Mouse (Mus musculus) kidney, postnatal 4 days (tissue): ENCODE results near the gene Hist4h4.

Source experiments
- DNase-seq, 2 experiments: peaks; one replicate each; pipeline ENCODE4 v3.0.0; 2021; ENCODE audit warnings: mixed read lengths in 2 of 2

Gene Hist4h4

DNA sequence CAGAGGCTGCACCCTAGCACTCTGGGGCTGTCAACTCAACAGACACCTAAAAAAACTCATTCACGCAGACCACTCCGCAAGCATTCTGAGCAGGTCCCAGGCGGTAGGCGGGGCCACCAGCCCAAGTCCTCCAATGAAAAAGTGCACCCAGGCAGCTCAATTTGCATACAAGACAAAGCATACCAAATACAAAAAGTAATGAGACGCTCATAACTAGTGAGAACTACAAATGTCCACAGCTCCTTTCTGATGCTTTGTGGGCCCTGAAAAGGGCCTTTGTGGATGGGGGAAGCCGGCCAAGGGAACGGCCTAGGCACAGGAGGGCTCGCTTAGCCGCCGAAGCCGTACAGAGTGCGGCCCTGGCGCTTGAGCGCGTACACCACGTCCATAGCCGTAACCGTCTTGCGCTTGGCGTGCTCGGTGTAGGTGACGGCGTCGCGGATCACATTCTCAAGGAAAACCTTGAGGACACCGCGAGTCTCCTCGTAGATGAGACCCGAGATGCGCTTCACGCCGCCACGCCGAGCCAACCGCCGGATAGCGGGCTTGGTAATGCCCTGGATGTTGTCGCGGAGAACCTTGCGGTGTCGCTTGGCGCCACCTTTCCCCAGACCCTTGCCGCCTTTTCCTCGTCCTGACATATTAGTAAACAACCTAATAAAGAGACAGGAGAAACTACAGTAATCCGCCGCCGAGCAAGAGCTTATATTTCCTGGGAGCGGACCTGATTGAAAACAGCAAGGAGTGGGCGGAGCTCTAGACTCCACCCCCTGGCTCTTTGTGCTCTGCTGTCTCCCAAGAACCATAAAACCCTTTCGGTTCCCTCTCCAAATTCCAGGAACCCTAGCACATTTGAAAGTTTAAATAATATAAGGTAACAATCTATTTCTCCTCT is at the start of gene Hist4h4:
Gene Hist4h4, minus strand, starts transcription at position 677 of the 895 bp plus-strand sequence.
- peak; percentile 96 for DNase-seq

DNA sequence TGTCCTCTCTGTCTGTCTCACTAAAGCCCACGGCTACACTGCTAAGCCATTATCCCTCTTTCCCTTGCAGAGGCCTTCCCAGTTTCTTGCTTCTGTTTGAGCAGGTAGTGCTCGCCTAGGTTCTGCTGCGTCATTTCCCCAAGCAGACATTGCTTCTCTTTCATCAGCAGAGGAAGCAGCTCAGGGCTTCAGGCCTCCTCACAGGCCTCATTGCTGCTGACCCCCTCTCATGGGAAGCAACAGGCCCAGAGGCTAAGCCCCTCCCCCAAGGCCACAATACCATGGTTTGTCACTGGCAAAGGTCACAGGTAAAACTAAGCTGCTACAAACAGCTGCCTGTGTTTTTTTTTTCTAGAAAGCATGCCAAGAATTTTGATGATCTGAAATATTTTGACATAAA is 48.5 kb upstream of the Hist4h4 start:
- DNase-seq, result peak; percentile 36 to 57

DNA sequence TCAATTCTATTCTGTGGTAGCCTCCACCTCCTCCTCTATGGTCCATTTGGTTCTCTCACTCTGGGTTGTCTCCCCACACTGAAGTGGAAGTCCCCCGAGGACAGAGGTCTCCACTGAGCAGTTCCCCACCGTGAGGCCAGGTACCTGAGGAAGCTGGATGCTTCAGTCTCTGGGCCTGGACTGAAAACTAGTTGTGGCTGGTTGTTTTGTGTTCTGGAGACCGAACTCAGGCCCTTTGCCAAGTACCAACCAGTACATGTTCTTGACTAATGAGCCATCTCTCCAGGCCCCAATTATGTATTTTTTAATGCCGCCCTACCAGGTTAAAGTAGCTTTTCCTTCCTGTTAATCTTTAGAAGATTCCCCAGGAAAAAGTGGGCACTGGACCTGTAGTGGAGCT is 48.1 kb upstream of the Hist4h4 start:
- DNase-seq, result no peak

DNA sequence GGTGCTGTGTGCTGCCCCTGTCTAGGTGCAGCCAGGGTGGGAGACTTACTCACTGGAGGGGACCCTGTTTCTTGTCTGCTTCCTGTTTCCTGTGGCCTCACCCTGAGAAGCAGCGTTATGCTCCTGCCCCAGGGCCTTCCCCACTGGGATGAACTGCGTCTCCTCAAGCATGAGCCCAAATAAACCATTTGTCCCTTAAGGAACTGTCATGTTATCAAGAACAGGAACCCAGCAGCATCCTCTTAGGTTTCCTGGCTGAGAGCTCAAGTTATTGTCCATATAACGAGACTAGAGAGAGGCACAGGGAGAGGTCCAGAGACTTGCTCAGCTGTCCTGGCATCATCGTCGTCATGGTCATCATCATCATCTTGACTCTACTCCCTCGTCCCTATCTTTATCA is 46.1 kb upstream of the Hist4h4 start:
- no peak for DNase-seq

DNA sequence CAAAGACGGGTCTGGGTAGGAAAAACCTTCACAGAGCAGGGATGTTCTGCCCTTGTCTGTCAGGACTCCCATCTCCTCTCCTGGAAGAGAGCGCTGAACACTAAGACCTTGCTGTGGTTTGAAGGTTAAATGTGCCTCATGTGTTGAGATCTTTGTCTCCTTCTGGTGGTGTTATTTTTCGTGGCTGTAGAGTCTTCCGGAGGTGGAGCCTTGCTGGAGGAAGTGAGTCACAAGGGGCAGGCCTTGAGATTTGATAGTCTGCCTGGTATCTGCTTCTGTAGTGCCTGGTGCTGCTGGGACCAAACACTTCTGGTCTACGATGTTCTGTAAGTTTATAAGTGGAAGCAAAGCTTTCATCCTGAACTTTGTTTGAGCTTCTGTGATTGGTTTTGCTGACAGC is 44.8 kb upstream of the Hist4h4 start:
- DNase-seq, result no peak

DNA sequence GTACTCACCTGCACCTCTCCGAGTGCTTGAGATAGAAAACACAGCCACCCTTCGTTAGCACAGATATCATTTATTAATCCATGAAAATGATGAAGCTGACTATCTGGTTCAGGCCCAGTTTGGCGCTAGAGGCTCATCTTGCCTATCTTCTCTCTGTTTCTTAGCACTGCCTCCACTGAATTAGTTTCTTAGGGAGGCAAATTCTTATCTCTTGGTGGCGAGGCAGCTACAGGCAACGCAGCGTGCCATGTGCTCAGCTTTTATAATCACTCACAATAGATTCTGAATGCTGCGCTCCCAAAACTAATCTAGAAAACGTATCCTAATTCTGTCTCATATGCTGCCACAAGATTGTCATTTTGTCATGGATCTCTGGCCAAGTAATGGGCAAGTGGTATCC is 44.2 kb upstream of the Hist4h4 start:
- no peak for DNase-seq

DNA sequence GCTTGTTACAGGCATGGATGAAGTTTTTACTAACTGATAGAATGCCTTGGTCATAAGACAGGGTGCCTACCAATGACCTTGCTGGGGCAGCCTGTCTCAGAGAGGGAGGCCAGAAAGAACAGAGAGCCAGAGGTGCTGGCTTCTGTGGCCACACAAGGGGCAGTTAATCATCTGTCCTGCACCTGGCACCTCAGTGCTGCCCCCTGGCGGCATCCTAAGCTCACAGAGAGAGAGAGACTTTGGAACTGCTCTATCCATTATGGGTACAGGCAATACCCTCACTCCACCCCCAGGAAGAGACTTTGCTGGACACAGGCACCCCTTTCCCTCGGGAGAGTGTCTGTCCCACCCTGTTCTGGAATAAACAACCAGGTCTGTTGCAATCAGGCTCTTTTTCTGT is 43.6 kb upstream of the Hist4h4 start:
- DNase-seq, result peak; percentile 79 to 84

DNA sequence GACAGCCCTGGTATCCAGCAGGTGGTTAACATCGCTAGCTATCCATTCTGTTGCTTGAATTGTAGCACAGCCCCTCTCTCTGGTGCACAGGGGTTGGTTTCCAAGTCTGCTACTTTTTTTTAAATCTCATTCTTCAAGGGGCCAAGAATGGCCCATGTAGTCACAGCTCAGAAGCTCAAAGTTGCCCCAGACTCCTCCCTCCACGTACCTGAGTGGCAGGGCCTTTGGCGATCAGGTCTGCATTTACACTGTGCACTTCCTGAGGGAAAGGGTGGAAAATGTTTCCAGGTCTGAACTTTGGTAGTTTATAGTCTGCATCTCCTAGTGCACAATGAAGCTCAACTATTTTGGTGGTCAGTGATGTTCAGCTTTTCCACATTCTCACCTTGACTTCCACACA is 43.1 kb upstream of the Hist4h4 start:
- no peak for DNase-seq

DNA sequence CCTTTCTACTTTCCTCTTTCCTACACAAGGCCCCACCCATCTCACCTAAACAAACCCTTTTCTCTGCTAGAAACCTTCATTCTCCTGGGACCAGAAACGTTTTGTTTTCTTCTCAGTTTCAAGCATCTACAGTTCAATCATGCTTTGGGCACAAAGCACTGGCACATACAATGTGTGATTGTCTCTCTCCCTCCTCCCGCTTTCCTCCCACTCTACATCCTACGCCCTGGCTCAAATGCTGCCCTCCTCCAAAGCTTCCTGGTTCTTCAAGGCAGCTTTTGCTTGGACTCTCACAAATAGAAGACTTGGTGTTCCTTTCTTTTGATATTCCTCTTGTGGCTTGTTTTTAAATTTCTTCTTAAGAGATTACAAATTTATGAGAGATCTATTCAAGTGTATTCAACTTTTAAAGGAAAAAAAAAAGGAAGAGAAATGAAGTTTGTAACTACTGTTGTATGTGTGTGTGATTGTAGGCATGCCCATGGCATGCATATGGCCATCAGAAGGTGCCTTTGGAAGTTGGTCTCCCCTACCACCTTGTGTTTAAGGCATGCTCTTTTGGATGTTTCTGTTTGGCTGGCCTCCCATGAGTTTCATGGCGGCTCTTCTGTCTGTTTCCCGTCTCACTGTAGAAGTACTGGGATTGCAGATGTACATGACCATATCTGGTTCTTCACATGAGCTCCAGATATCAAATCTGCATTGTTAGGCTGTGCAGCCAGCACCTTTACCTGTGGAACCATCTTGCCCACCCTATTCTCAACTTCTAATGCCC is 41.7 kb upstream of the Hist4h4 start:
- no peak for DNase-seq

DNA sequence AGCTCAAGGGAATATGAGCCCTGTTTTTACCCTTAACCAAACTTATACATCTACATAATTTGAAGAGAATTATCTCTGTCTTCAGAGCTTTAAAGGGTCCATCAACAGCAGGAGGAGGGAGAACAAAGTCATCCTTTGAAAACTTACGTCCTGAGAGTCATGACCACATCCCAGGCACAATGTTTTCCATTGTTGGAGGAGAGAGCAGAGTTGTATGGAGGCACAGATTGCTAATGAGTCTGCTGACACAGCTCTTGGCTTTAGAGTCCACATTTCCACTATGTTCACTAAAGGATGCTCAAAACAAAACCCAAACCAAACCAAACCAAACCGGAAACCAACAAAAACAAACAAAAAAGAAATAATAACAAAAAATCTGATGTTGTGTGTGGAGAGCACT is 40.7 kb upstream of the Hist4h4 start:
- DNase-seq, result no peak

DNA sequence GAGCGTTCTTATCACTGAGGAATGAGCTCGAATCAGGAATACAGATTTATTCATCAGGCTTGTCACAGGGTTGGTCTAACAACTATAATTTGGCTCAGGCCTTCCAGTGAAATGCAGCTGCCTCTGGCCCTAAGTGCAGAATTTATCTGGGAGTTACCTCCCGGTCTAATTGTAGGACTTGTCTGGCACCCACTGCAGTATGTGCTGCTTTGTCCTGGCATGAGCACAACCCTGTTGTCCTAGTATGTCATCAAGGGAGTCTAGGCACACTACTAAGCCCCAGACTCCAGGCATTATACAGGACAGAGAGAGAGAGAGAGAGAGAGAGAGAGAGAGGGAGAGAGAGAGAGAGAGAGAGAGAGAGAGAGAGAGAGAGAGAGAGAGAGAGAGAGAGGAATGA is 33.1 kb upstream of the Hist4h4 start:
- no peak for DNase-seq

DNA sequence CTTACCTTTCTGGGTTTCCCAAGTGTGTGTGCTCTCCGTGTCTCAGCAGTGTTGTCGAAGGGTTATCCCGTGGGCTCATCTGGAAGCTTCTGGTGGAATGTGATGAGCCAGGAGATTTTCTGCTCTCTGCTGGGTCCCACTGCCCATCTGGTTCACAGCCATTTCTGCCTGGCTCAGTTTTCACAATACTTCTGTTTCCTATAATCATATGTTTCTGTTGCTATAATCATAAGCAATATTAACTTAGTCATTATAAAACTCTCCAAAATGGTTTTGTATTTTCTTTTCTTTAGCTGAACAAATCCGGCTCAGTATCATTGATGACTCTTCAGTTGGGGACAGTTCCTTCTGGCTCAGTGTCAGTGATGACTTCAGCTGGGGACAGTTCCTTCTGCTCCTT is 31.1 kb upstream of the Hist4h4 start, which contains the start of gene Smco3:
Gene Smco3, minus strand, starts transcription at position 101 of the 400 bp plus-strand sequence.
- no peak for DNase-seq

DNA sequence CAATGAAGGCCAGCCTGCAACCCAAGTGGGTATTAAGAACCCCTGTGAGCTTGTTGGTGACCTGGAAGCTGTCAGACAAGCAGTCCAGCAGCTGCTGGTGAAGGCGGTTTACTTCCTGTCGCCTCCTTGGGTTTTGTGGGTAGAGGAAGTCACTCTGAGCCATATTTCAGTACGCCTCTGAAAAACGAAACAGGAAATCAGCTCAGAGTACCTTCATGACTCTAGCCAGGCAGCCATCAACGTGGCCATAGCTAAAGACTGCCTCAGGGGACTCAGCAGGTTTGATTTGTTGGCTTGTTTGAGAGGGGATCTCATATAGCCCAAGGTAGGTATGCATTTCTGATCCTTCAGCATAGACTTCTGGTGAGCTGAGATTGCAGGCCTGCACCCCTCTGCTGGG is 27.5 kb upstream of the Hist4h4 start:
- DNase-seq, result no peak

DNA sequence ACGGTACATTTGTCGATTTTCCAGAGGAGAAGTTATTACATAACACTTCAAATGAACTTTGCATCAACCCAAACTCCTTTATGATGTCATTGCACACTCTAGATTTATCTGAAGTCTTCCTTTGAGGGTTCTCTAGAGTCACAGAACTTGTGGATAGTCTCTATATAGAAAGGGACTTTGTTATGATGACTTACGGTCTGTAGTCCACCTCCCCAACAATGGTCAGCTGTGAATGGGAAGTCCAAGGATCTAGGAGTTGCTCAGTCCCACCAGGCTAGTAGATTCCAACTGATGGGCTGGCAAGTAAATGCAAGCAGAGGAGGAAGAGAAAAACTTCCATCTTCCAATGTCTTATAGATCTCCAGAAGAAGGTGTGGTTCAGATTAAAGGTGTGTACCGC is 24.5 kb upstream of the Hist4h4 start:
- no peak for DNase-seq

DNA sequence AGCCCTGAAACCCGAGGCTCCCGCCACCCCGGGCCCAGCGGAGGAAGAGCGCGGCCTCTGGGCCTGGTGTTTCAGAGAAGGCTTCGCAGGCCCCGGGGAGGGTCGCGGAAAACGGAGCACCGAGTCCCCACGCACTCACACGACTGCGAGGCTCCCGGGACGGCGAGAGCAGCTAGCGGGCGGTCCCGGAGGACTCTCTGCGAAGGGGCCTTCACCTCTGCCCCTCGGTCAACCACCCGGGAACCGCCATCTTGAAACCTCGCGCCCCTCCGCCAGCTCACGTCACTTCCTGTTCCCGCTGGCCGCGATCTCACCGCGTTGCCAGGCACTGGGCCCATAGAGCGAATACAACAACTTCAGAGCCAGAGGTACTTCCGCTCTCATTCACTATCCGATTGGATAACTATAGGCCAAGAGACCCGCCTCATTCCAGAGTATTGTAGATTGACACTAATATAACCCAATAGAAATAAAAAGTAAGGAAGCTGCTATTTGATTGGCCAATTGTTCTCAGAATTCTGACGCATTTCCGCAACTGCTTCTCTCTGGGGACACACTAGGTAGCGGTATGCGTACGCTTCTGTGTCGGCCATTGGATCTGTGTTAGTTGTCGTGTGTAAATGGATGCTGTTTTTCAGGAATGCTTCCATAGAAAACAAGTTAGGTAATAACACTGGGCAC is 23.8 kb upstream of the Hist4h4 start, which contains the start of gene Wbp11:
Gene Wbp11, minus strand, starts transcription at position 353 of the 681 bp plus-strand sequence.
- peak; percentile 95 to 97 for DNase-seq

DNA sequence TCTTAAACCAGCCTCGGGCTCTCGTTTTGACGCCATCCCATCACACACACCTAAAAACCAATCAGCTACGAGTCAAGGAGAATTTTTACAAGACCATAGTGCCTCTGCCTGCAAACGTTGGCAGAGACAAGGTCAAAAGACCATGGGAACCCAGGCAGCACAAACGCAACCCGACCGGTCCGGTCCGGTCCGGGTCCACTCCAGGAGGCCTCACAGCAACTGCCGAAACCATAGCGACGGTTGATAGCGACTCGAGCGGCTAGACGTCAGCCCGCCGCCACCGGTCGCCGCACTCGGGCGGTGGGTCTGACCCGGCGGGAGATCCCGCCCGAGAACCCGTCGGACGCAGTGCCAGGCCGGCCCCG is 23.3 kb upstream of the Hist4h4 start, which contains the start of gene BC049715:
Gene BC049715, plus strand, starts transcription at position 111 of the 365 bp plus-strand sequence.
- DNase-seq, result no peak

DNA sequence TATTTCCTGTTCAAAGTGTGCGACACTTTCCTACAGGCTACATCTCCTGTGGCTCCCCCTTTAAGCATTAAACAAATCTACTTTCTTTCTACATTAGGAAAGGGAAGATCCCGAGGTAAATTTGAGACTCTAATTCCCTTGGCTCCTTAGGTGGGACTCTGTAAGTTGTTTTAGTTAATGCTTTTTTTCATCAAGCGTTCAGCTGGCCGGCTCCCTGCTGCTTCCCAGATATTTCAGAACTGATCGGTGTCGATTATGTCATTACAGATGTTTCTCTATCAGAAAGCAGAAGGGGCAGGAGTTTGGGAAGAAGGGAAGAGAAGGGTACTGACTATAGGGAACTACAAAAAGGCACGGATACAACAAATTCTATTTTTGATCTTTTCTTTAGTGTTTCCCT is 22.9 kb upstream of the Hist4h4 start:
- no peak for DNase-seq

DNA sequence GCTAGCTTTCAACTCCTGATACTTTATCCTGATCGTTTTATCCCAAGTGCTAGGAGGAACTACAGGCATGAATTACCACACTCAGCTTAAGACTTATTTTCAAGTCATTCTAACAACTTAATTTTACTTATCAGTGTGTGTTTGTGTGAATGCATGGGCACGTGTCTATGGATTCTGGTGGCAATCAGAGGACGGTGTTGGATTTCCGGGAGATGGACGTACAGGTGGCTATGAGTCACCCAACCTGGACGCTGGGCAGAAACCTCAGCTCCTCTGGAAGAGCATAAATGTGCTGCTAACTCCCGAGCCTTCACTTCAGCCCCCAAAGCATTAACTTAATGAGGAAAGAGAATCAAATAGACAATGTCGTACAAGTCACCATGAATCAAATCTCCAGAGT is 20.8 kb upstream of the Hist4h4 start:
- no peak for DNase-seq

DNA sequence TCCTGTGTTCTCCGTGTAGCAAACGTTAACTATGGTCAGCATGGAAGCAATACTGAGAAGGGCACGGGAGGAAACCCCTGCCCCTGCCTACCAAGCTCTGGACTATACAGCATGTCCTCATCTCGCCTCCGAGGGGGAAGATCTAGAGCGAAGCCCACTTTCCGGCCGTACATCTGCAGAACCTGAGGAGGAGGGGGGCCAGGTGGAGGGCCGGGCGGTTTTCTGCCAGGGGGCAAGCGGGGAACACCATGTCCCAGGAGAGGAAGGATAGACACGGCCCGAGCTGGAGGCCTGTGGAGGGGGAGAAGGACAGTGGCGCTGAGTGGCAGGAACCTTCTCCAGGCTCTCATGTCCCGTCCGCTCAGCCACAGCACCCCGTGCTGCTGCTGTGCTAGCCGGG is 16.9 kb upstream of the Hist4h4 start:
- DNase-seq, result no peak

DNA sequence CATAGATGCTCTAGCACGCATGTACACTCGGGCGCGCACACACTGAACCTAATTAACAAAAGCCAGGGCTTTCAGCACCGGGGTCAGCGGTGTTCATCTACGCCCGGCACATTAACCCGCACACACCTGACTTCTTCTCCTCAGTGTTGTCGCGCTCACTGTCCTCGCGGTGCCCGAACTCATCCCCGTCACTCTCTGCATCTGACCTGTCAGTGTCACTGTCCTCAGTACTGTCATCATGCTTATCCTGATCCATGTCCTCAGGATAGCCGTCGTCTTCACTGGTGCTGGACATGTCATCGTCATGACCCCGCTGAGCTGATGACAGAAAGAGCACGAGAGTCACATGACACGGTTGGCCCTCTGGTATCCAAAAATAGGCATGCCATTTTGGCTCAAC is 16.2 kb upstream of the Hist4h4 start:
- DNase-seq, result no peak

DNA sequence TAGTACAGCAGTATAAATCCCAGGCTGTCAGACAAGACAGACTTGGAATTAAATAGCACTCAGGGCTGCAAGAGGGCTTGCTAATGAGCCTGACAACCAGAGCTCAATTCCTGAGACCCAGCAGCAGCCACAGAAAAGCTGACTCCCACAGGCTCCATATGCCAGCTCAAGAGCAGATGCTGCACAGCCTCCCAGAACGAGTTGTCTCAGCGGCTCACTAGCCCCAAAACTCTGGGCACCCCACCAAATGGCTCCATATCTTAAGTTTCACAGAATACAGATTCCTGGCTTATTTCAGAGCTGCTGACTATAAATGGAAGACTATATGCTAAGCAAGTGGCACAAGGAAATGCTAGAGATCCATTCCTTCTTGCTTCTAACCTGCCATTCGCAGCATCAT is 13.3 kb upstream of the Hist4h4 start:
- no peak for DNase-seq

DNA sequence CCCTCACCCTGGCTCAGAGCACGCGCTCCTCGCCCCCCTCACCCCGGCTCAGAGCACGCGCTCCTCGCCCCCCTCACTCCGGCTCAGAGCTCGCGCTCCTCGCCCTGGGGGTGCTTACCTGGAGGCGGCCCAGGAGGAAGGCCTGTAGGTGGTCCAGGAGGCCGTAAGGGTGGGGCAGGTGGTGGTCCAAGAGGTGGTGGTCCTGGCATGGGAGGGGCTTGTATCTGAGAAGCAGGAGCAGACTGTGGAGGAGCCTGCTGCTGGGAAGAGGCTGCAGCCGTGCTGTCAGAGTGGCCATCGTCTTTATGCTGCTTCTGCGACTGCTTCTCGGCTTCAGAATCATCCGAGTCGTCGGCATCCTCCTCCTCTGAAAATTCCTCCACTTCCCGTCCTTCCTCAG is 12.6 kb upstream of the Hist4h4 start:
- DNase-seq, result no peak

DNA sequence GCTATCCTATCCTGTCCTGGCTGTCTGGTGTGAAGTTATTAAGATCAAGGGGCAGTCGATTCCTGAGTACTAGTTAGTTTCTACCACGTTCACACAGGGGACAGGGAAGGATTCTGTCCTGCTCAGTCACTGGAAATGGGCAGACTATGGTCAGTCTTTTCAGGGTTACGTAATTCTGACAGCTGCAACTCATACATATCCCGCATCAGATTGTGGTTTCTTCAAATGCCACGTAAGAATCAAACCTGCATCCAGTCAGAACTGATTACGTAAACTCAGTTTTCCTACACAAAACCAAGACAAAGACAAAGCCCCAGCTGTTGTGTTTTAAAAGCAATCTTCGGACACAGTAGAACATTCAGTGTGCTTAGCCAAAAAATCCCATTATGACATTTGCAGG is 11.2 kb upstream of the Hist4h4 start:
- DNase-seq, result no peak
